Mouse (Mus musculus) left cerebral cortex, postnatal 10 days (tissue): ENCODE measurements at regions not wholly inside any gene's neighbourhood (a gene's known extent, or its start where the extent isn't known, plus 50 kb on each side); places are given as distances from the start of the nearest gene placed in this dataset.

Experiments
- DNase-seq, 2 experiments: peaks; one replicate each; pipeline ENCODE4 v3.0.0; 2021 to 2022; ENCODE audit warnings: low spot score in 2 of 2, mixed read lengths in 1 of 2; ENCODE audit errors: extremely low spot score in 1 of 2
- intact Hi-C: fragments of 180-260 bp; cut with DNase I; formaldehyde crosslinking; loops from one replicate; pipeline ENCODE4 v1.15.1; 2025

GRCm38 (mm10) chr9:43923088-43923487 lies 120.1 kb upstream of the Thy1 start:
- DNase-seq: no peak
- intact Hi-C loops: loop anchor here (5.0 kb wide), 2 partner anchors 49 to 181 kb away; partner anchors contain the start of gene Nectin1

- intact Hi-C loops: loop anchor here (5.0 kb wide), 2 partner anchors 48 to 182 kb away; partner anchors contain the start of gene Nectin1
- DNase-seq: peak in 1 of 2 experiments; percentile 52
Observed at GRCm38 (mm10) chr9:43924795-43925194, 118.4 kb upstream of the Thy1 start.

GRCm38 (mm10) chr9:43929312-43930036 lies 113.7 kb upstream of the Thy1 start:
- DNase-seq: no peak
- intact Hi-C loops: no loop called here

GRCm38 (mm10) chr9:43930037-43930404 lies 113.2 kb upstream of the Thy1 start:
- intact Hi-C loops: no loop called here
- no peak for DNase-seq

- intact Hi-C loops: no loop called here
- DNase-seq: no peak
Observed at GRCm38 (mm10) chr9:43930476-43930875, 112.7 kb upstream of the Thy1 start.

- intact Hi-C loops: no loop called here
- no peak for DNase-seq
Observed at GRCm38 (mm10) chr9:43934012-43934690, 109.0 kb upstream of the Thy1 start.

DNA sequence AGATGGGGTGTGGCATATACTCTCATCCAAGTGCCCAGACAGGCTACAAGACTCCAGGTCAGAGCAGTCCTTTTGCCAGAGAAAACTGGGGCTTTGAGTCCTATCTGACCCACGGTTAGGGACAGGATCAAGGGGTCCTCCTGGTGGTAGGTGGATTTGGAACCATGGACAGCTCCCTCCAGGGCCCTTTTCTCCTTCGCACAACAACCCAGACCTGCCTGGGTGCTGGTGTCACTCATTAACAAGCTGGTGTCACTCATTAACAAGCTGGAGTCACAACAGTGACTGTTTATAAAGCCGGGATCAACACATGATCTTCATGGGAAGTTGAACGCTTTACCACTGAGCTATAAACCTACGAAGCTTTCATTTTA lies 108.5 kb upstream of the Thy1 start:
- intact Hi-C loops: no loop called here
- DNase-seq: no peak

DNA sequence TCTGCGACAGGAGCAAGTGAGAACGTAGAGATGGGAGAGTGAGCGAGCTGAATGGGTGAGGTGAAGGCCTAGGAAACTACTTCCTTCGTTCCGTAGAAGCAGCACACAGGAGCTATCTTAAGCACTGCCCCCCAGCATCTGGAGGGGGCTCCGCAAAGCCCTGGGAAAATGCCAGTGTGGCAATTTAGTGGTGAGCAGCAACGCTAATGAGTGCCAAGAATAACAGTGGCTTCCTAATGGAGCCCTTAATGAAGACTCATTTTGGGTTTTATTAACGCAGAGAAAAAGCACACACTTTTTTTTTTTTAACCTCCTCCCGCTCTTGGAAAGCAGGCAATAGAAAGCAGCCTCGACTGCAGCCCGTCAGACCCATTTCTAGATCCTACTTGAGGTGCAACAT lies 103.8 kb upstream of the Thy1 start:
- intact Hi-C loops: no loop called here
- no peak for DNase-seq

- DNase-seq: no peak
- intact Hi-C loops: no loop called here
Observed at GRCm38 (mm10) chr9:43942147-43942546, 101.0 kb upstream of the Thy1 start.

DNA sequence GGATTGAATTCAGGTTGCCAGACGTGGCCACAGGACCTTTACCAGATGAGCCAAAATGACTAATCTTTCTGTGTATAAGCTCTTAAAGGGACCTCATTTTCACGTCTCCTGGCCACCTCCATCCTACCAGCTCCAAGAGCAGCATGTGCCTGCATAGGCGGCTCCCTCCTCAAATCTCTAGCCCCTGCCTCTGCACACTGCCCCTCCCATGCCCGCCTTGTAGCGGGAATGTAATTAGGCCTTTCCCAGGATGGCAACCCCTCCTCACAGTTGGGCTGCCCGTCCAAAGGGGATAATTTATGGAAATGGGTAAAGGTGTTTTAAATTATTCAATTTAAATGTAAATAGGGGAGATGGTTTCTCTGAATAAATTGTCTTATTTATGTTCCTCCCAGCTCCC lies 99.7 kb upstream of the Thy1 start:
- intact Hi-C loops: no loop called here

DNA sequence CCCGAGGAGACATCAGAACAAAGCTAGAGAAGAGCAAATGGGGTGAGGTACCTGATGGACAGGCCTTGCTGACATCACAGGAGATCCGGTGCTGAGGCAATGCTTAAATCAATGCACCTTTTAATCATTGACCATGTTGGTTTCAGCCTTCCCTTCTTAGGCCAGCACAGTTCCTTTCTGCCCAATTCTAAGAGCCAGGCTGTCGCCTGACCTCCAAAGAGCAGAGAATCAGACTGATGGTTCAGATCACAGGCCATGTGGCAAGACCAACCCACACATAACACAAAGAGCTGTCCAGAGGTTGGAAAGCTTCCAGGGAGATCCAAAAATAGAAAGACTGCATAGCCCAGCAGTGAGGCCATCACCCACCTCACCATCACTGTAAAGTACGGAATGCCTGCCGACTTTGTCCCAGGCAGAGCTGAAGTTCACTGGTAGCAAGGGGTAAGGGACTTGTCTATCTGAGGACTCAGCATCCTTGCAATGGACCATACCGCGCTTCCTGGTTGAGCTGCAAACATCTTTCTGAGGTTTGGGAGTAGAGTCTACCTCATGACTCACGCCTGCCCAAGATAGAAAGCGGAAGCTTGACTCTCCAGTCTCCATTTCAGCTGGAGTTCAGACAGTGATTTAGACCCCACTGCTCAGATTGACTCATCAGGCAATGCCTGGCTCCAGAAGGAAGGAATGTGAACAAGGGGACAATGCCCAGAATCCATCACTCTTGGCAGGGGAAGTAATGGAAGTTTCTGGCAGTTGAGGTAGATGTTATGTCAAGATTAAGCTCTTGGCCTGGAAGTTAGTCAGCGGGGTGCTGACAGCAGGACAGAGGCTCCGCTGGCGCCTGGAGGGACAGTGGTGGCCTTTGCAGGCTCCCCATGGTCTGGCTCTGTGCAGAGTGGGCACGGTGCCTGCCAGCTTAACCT lies 98.1 kb upstream of the Thy1 start:
- no peak for DNase-seq
- intact Hi-C loops: no loop called here

More for the DNA sequence above, 99.7 kb upstream of the Thy1 start:
- no peak for DNase-seq

- no peak for DNase-seq
- intact Hi-C loops: no loop called here
Observed at GRCm38 (mm10) chr9:43945997-43946649, 97.1 kb upstream of the Thy1 start.

GRCm38 (mm10) chr9:43947089-43947488 lies 96.1 kb upstream of the Thy1 start:
- no peak for DNase-seq
- intact Hi-C loops: no loop called here

GRCm38 (mm10) chr9:43947490-43948150 lies 95.6 kb upstream of the Thy1 start:
- DNase-seq: no peak
- intact Hi-C loops: no loop called here

DNA sequence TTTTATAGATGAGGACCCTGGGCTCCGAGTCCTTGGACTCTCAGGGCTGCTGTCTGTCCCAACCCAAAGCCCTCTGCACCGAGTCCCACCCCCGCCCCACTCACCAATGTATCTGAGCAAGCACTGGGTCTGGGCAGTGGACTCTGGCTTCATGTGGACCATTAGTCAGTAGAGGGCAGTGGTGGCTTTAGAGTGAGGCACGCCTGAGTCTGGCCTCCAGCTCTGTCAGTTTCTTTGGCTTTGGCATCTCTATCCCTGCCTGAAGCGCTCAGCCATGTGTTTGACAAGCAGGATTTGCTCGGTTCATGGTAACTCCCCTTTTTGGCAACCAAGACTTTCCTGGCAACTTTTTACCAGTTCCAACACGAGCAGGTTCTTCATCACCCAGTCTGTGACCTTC lies 90.1 kb upstream of the Thy1 start:
- no peak for DNase-seq
- intact Hi-C loops: no loop called here

DNA sequence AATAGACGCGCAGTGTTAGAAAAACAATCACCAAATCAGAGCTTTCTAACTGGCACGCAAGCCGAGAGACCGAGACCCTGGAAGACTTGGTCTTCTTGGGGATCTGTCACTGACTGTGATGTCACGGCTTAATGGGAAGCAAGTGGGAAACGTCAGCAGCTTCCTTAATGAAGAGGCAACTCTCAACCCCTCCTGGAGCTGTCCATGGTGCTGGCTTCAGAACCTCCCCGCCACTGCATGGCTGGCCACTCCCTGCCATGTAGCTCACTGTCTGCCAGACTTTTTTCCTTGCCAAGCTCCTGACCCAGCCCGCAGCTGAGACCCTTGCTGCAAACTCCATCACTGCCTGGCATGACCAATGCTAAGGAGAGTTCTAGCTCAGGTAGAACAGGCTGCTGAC lies 83.6 kb upstream of the Thy1 start:
- DNase-seq: no peak
- intact Hi-C loops: no loop called here

DNA sequence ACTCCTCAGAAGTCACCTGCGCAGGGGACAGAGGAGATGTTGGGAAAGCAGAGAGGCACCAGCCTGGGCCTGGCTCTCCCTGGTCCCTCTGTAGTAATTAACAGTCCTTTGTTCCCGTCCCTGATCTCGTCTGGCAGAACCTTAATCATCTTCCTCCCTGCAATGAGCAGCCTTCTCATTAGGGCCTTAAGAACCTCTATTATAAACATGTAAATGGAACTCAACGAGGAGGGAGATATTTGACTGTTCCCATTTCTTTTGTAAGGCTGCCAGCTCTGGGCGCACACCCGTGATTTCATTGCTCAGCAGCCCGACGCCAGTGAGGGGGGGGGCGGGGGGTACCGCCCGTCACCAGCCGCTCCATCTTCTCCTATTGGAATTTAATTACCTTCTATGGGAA lies 81.8 kb upstream of the Thy1 start:
- no peak for DNase-seq
- intact Hi-C loops: no loop called here

- no peak for DNase-seq
- intact Hi-C loops: no loop called here
Observed at GRCm38 (mm10) chr9:43965171-43965570, 78.0 kb upstream of the Thy1 start.

GRCm38 (mm10) chr9:43965811-43966210 lies 77.4 kb upstream of the Thy1 start:
- DNase-seq: no peak
- intact Hi-C loops: no loop called here
